Mouse (Mus musculus): ENCODE results near the gene Ndufs4. TPM values are rescaled to one million over a fixed set of nuclear protein-coding genes. Genes with fewer than 3 reads are reported as not detected.

The Ndufs4 gene
- polyA plus RNA-seq, 1 experiment from 2014 or later = 275 TPM

Other genes with a start within 250 kb of the Ndufs4 start
- gene Fst, start 70.7 kb upstream of the Ndufs4 start, polyA plus RNA-seq (2016; fragmentation: Nextera tagmentation; extraction: Ambion mirVana) = 0.84 and 4.9 TPM in 2 replicates

Measured in limb, embryonic 10.5 days (tissue).